8 mouse cellular contexts compared by ENCODE assay signal in genomic region chr1:58795291-58796058, GRCm38 (mm10). TPM values are rescaled to one million over a fixed set of nuclear protein-coding genes. Genes with fewer than 3 reads are reported as not detected.
DNase-seq lines count a peak whose midpoint lies in the region; ATAC-seq and TF ChIP-seq lines count a peak whose summit lies in the region.

Gene Casp8, plus strand, starts transcription at chr1:58795374.

- TF ChIP-seq POLR2A in kidney, adult 2 months (IDR thresholded peaks at IDR 0.05; ENCODE audit: low read depth, low read length) = peak; percentile 22

- 0 out of 2 replicates have a peak, but pooled peaks have one; percentile 18 for TF ChIP-seq CTCF in kidney, adult 2 months (conservative IDR thresholded peaks at IDR 0.05; ENCODE audit: insufficient read depth, insufficient read length, low read depth, low read length)
- TF ChIP-seq CTCF in lung, postnatal 0 days (IDR thresholded peaks at IDR 0.05) = 0 out of 2 replicates have a peak, but pooled peaks have one; percentile 24

- peak within 1 kb of the TSS; percentile 94 for H3K27ac ChIP-seq in kidney, adult 2 months (ENCODE audit: insufficient read depth, low read depth, low read length)
- peak within 1 kb of the TSS; percentile 92 for H3K27ac ChIP-seq in lung, postnatal 0 days (ENCODE audit: low read length)

- peak; percentile 32 for DNase-seq in gastrocnemius, adult 18-20 months (ENCODE audit: low spot score)
- DNase-seq in gastrocnemius, postnatal 36 days = no peak
- DNase-seq in embryo, embryonic 11.5 days (ENCODE audit: low read depth, low spot score) = peak; percentile 30
- DNase-seq in heart, adult 8-10 months (ENCODE audit: low spot score) = peak; percentile 46
- peak; percentile 89 for DNase-seq in kidney, adult 2 months
- DNase-seq in lung, postnatal 0 days (ENCODE audit: low spot score) = peak; percentile 93
- DNase-seq in ovary, adult 18-20 months (ENCODE audit: low spot score) = peak; percentile 32
- DNase-seq in right cerebral cortex, adult 18-20 months = no peak

- peaks cover 10% of the 10 kb centered on the region; the same call in 1 of the 2 replicates for H3K4me1 ChIP-seq in kidney, adult 2 months (ENCODE audit: control insufficient read depth, insufficient read depth, low read length)
- H3K4me1 ChIP-seq in lung, postnatal 0 days (ENCODE audit: insufficient read depth, low read depth, low read length) = 0 out of 2 replicates have a peak, but pooled peaks cover 3% of the 10 kb centered on the region

- TF ChIP-seq EP300 in lung, postnatal 0 days (IDR thresholded peaks at IDR 0.05) = 0 out of 2 replicates have a peak, but pooled peaks have one; percentile 19

- under 1% methylated on average over 42 of the region's 42 CpGs for WGBS in kidney, adult 2 months
- WGBS in lung, postnatal 0 days = under 1% methylated on average over 42 of the region's 42 CpGs

- peak within 1 kb of the TSS; percentile 80 for H3K9ac ChIP-seq in lung, postnatal 0 days (replicated peaks; ENCODE audit: low read depth)

- no peaks in the 10 kb centered on the region for H3K9me3 ChIP-seq in lung, postnatal 0 days (ENCODE audit: low read length)

- ATAC-seq in lung, postnatal 0 days = peak; percentile 95

- peak within 1 kb of the TSS; percentile 86 for H3K4me3 ChIP-seq in kidney, adult 2 months (ENCODE audit: insufficient read depth, low read depth, low read length)
- H3K4me3 ChIP-seq in lung, postnatal 0 days (ENCODE audit: low read depth, low read length) = peak within 1 kb of the TSS; percentile 68

- intact Hi-C loops in gastrocnemius, postnatal 36 days (cut with DNase I) = no loop called here

- H3K27me3 ChIP-seq in kidney, adult 2 months (replicated peaks; ENCODE audit: control insufficient read depth, insufficient read depth, low read length) = no peaks in the 10 kb centered on the region
- H3K27me3 ChIP-seq in lung, postnatal 0 days (replicated peaks; ENCODE audit: insufficient read depth, low read length) = no peaks in the 10 kb centered on the region

- peak within 1 kb of the TSS; percentile 81 for H3K4me2 ChIP-seq in lung, postnatal 0 days (replicated peaks; ENCODE audit: low read depth, low read length)

- no peaks in the 10 kb centered on the region for H3K36me3 ChIP-seq in kidney, adult 2 months (ENCODE audit: control insufficient read depth, insufficient read depth, low read length)
- H3K36me3 ChIP-seq in lung, postnatal 0 days (ENCODE audit: insufficient read depth, low read length) = 0 out of 2 replicates have a peak, but pooled peaks cover 4% of the 10 kb centered on the region

RNA-seq across cellular contexts. Expression of gene Casp8, which starts in this region (rescaled TPM):
- 1 to 10 TPM; 1.6 to 3.3 TPM for total RNA-seq in gastrocnemius, adult 18-20 months (2021)
- total RNA-seq in gastrocnemius, postnatal 36 days (2021) = 1 to 10 TPM; 2.5 to 3.1 TPM
- 1 to 10 TPM; 6.2 to 9.8 (median 7.3) TPM for total RNA-seq in heart, adult 8-10 months (2022)
- 5.5 and 6.9 TPM in 2 replicates for polyA plus RNA-seq in kidney, adult 2 months (2012; rRNA removed)
- polyA plus RNA-seq in lung, postnatal 0 days (2015; fragmentation: Nextera tagmentation; extraction: Ambion mirVana) = 33.4 and 41.8 TPM in 2 replicates

Comparison
In these comparisons a context has a peak if more than half of its experiments do, and no peak if none do; other contexts are left out.
1. DNase-seq: peak in gastrocnemius, adult 18-20 months (single experiment), embryo, embryonic 11.5 days (single experiment), heart, adult 8-10 months (single experiment), kidney, adult 2 months (single experiment), lung, postnatal 0 days (single experiment) and ovary, adult 18-20 months (single experiment); none in gastrocnemius, postnatal 36 days (0 of 2) and right cerebral cortex, adult 18-20 months (single experiment).